Mouse (Mus musculus) bone marrow, adult 2 months (tissue): ENCODE results near the gene Cav3.

Source experiments
- CTCF ChIP-seq: fragments of 200-500 bp; IDR thresholded peaks from 2 replicates; pipeline ENCODE4 v1.5.1; 2011; ENCODE audit warnings: low read length, control low read depth; ENCODE audit not compliant: control insufficient read depth, insufficient read depth
- POLR2A ChIP-seq: fragments of 200-500 bp; IDR thresholded peaks from 2 replicates; pipeline ENCODE4 v1.6.1; 2011; ENCODE audit warnings: low read depth, mild to moderate bottlenecking, control low read depth, low read length, borderline replicate concordance; ENCODE audit not compliant: control insufficient read depth

GRCm38 (mm10) chr6:112501156-112501555, 41.9 kb downstream of the Cav3 start:
- TF ChIP-seq CTCF (no peak), POLR2A (no peak)
